In genomic region chr1:153890121-153890520, GRCm38 (mm10) we compare ENCODE assay signal across 42 mouse cellular contexts. TPM values are rescaled to one million over a fixed set of nuclear protein-coding genes. Genes with fewer than 3 reads are reported as not detected.
"Had no signal": no experiment of that assay in that cellular context is flagged by ENCODE, and none has a peak within 500 bp of the region (broad histone marks: within the 10 kb centered on the region; RNA-seq: fewer than 3 reads in every experiment).

No protein-coding gene starts in this region.

- DNase-seq: heart, postnatal 10 days; heart, postnatal 14 days; heart, postnatal 36 days; heart, postnatal 4 days; kidney, adult 11 months; kidney, adult 18-20 months; kidney, adult 2 months; kidney, adult 8-10 months; kidney, adult 9 months; kidney, postnatal 10 days; kidney, postnatal 14 days; kidney, postnatal 25 days; kidney, postnatal 36 days; kidney, postnatal 4 days; layer of hippocampus, adult 9-11 months; layer of hippocampus, postnatal 36 days had no signal

- H3K4me3 ChIP-seq: heart, embryonic 10.5 days; heart, embryonic 13.5 days; heart, embryonic 15.5 days; hindbrain, embryonic 10.5 days; hindbrain, embryonic 12.5 days; hindbrain, embryonic 13.5 days; hindbrain, embryonic 15.5 days; intestine, embryonic 15.5 days; kidney, embryonic 15.5 days; layer of hippocampus, adult 2 months had no signal

- ATAC-seq: hindbrain, embryonic 16.5 days; hindbrain, postnatal 0 days; inflammation-experienced regulatory T-cells, adult 6 months; intestine, embryonic 15.5 days; intestine, embryonic 16.5 days; intestine, postnatal 0 days had no signal

- H3K9me3 ChIP-seq: heart, embryonic 10.5 days; heart, embryonic 13.5 days; heart, embryonic 15.5 days; hindbrain, embryonic 10.5 days; hindbrain, embryonic 12.5 days; hindbrain, embryonic 13.5 days; hindbrain, embryonic 15.5 days; intestine, embryonic 15.5 days; kidney, embryonic 15.5 days had no signal

- H3K36me3 ChIP-seq: heart, embryonic 10.5 days; heart, embryonic 13.5 days; heart, embryonic 15.5 days; hindbrain, embryonic 10.5 days; hindbrain, embryonic 12.5 days; hindbrain, embryonic 13.5 days; hindbrain, embryonic 15.5 days; intestine, embryonic 15.5 days; kidney, embryonic 15.5 days had no signal

- H3K4me2 ChIP-seq: heart, embryonic 11.5 days; heart, embryonic 13.5 days; heart, embryonic 15.5 days; hindbrain, embryonic 12.5 days; hindbrain, embryonic 13.5 days; hindbrain, embryonic 14.5 days; hindbrain, embryonic 15.5 days; intestine, embryonic 15.5 days; kidney, embryonic 15.5 days had no signal

- H3K9ac ChIP-seq: heart, embryonic 13.5 days; heart, embryonic 15.5 days; hindbrain, embryonic 12.5 days; hindbrain, embryonic 13.5 days; hindbrain, embryonic 14.5 days; hindbrain, embryonic 15.5 days; intestine, embryonic 15.5 days; kidney, embryonic 15.5 days had no signal

- H3K27me3 ChIP-seq: heart, embryonic 15.5 days; hindbrain, embryonic 15.5 days; intestine, embryonic 15.5 days had no signal

- H3K4me1 ChIP-seq: heart, embryonic 13.5 days; intestine, embryonic 15.5 days had no signal

- H3K27ac ChIP-seq: heart, embryonic 10.5 days; heart, embryonic 13.5 days; heart, embryonic 15.5 days; hindbrain, embryonic 10.5 days; hindbrain, embryonic 12.5 days; hindbrain, embryonic 13.5 days; hindbrain, embryonic 14.5 days; hindbrain, embryonic 15.5 days; hindbrain, postnatal 0 days; intestine, embryonic 15.5 days; kidney, embryonic 15.5 days; kidney, postnatal 0 days; layer of hippocampus, adult 2 months had no signal

RNA-seq across cellular contexts. Expression of gene Teddm1a, which starts 1.4 kb away (rescaled TPM):
- polyA plus RNA-seq: heart, embryonic 10.5 days; heart, embryonic 11.5 days; heart, embryonic 13.5 days; heart, embryonic 14.5 days; heart, embryonic 15.5 days; heart, embryonic 16.5 days; heart, postnatal 0 days; hindbrain, embryonic 10.5 days; hindbrain, embryonic 11.5 days; hindbrain, embryonic 12.5 days; hindbrain, embryonic 13.5 days; hindbrain, embryonic 14.5 days; hindbrain, embryonic 15.5 days; hindbrain, embryonic 16.5 days; hindbrain, postnatal 0 days; intestine, embryonic 14.5 days; intestine, embryonic 15.5 days; intestine, embryonic 16.5 days; intestine, postnatal 0 days; kidney, adult 2 months; kidney, embryonic 14.5 days; kidney, embryonic 15.5 days; kidney, embryonic 16.5 days; kidney, postnatal 0 days had no signal

RNA-seq across cellular contexts. Expression of gene Teddm1b, which starts 16.0 kb away (rescaled TPM):
- polyA plus RNA-seq: heart, embryonic 14.5 days; intestine, postnatal 0 days; kidney, adult 2 months; large intestine, adult 2 months had no signal

RNA-seq across cellular contexts. Expression of gene Rgsl1, which starts 46.2 kb away (rescaled TPM):
- polyA plus RNA-seq: heart, embryonic 10.5 days; heart, embryonic 11.5 days; heart, embryonic 13.5 days; heart, embryonic 14.5 days; heart, embryonic 15.5 days; heart, embryonic 16.5 days; heart, postnatal 0 days; hindbrain, embryonic 10.5 days; hindbrain, embryonic 11.5 days; intestine, embryonic 15.5 days; intestine, embryonic 16.5 days; kidney, adult 2 months; kidney, embryonic 14.5 days; kidney, embryonic 15.5 days; kidney, embryonic 16.5 days; kidney, postnatal 0 days had no signal
